Mouse (Mus musculus): ENCODE data around the gene Alg12.

DNA sequence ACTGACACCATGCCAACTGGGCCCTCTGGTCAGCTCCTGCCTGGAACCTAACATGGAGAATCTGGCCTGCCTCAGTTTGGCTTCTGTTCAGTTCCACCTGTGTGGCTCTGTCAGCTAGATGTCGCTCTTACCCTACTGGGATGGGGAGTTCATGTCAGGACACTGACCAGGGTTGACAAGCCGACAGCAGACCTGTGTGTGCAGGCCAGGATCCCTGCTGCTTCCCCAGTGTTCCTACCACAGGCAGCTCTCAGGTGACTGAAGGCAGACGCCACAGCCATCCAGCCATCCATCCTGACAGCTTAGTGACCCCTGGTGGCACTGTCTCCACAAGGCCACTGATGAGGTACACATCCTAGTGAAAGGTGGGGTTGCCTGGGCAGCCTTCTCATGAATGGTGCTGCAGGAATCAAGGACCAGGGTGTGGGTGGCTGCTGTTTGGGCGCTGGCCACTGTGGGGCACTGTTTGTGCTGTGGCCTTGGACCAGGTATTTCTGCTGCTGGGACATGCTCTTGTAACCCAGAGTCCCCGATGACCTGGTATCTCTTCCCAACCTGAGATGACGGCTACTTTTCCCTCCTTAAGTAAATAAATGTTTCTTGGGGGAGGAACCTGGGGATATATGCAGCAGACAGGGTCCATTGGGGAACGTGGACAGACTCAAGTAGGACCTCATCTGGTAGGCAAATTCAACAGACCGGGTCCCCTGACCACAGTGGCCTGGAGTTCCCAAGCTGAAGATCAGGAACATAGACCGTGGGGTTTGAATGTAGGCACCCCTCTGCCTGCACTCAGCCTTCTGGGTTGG is 9.1 kb upstream of the Alg12 start:
- TF ChIP-seq POLR2A (IDR thresholded peaks at IDR 0.05; ENCODE audit: insufficient read depth, low read depth, low read length) (no peak), CTCF (IDR thresholded peaks at IDR 0.05) (peak; percentile 66), EP300 (IDR thresholded peaks at IDR 0.05; ENCODE audit: insufficient read depth, low read depth, low read length) (peak; percentile 96)
